Mouse (Mus musculus): ENCODE measurements around the gene Wwox.
A peak's percentile ranks its signal among the peaks of the same experiment; 100 is the strongest.

Gene Wwox

GRCm38 (mm10) chr8:114468526-114469207 is 29.2 kb downstream of the Wwox start:
- DNase-seq (ENCODE audit: low spot score): no peak

GRCm38 (mm10) chr8:114469208-114469590 is 29.7 kb downstream of the Wwox start:
- no peak for DNase-seq (ENCODE audit: low spot score)

GRCm38 (mm10) chr8:114473546-114473945 is 34.1 kb downstream of the Wwox start:
- DNase-seq (ENCODE audit: low spot score): no peak

- DNase-seq (ENCODE audit: low spot score): no peak
Measured at GRCm38 (mm10) chr8:114476919-114477318, 37.5 kb downstream of the Wwox start.

GRCm38 (mm10) chr8:114477790-114478189 is 38.3 kb downstream of the Wwox start:
- no peak for DNase-seq (ENCODE audit: low spot score)

- DNase-seq (ENCODE audit: low spot score): no peak
Measured at GRCm38 (mm10) chr8:114479749-114480148, 40.3 kb downstream of the Wwox start.

GRCm38 (mm10) chr8:114491662-114492160 is 52.3 kb downstream of the Wwox start:
- DNase-seq (ENCODE audit: low spot score): no peak

GRCm38 (mm10) chr8:114499448-114500144 is 60.1 kb downstream of the Wwox start:
- no peak for DNase-seq (ENCODE audit: low spot score)

- DNase-seq (ENCODE audit: low spot score): peak; percentile 41
Measured at GRCm38 (mm10) chr8:114501906-114502305, 62.5 kb downstream of the Wwox start.

- no peak for DNase-seq (ENCODE audit: low spot score)
Measured at GRCm38 (mm10) chr8:114503196-114503595, 63.7 kb downstream of the Wwox start.

GRCm38 (mm10) chr8:114504889-114505288 is 65.4 kb downstream of the Wwox start:
- DNase-seq (ENCODE audit: low spot score): no peak

GRCm38 (mm10) chr8:114505351-114506347 is 66.2 kb downstream of the Wwox start:
- no peak for DNase-seq (ENCODE audit: low spot score)

- no peak for DNase-seq (ENCODE audit: low spot score)
Measured at GRCm38 (mm10) chr8:114507404-114507803, 67.9 kb downstream of the Wwox start.

GRCm38 (mm10) chr8:114510226-114510625 is 70.8 kb downstream of the Wwox start:
- DNase-seq (ENCODE audit: low spot score): no peak

GRCm38 (mm10) chr8:114512075-114512935 is 72.8 kb downstream of the Wwox start:
- DNase-seq (ENCODE audit: low spot score): no peak

GRCm38 (mm10) chr8:114514692-114515091 is 75.2 kb downstream of the Wwox start:
- DNase-seq (ENCODE audit: low spot score): no peak

- no peak for DNase-seq (ENCODE audit: low spot score)
Measured at GRCm38 (mm10) chr8:114523061-114523460, 83.6 kb downstream of the Wwox start.

GRCm38 (mm10) chr8:114526626-114527267 is 87.3 kb downstream of the Wwox start:
- no peak for DNase-seq (ENCODE audit: low spot score)

- no peak for DNase-seq (ENCODE audit: low spot score)
Measured at GRCm38 (mm10) chr8:114527648-114528221, 88.3 kb downstream of the Wwox start.

GRCm38 (mm10) chr8:114529581-114529980 is 90.1 kb downstream of the Wwox start:
- DNase-seq (ENCODE audit: low spot score): no peak

Data from retina, embryonic 14.5 days (tissue).